Mouse (Mus musculus) thymus, postnatal 25 days (tissue): Measurements from ENCODE around the gene Ooep.
"Not testable (repeated sequence)": the region's sequence is repeated elsewhere in the genome, so short reads cannot be mapped to it uniquely, and the experiment has no call there.

Experiments
- DNase-seq: peaks from one replicate; pipeline ENCODE4 v3.0.0; 2022

Ooep gene

GRCm38 (mm10) chr9:78378113-78378785 lies at the start of gene Ooep:
TSS of gene Ooep (minus strand) at chr9:78378725.
- DNase-seq, result no peak

GRCm38 (mm10) chr9:78428185-78428584 lies 49.7 kb upstream of the Ooep start:
- DNase-seq, result no peak

- DNase-seq, result peak; percentile 22
Observed at GRCm38 (mm10) chr9:78427362-78427781, 48.8 kb upstream of the Ooep start.

GRCm38 (mm10) chr9:78401596-78401995 lies 23.1 kb upstream of the Ooep start:
- DNase-seq, result no peak

- no peak for DNase-seq
Observed at GRCm38 (mm10) chr9:78400570-78400969, 22.0 kb upstream of the Ooep start.

GRCm38 (mm10) chr9:78396517-78396916 lies 18.0 kb upstream of the Ooep start:
- DNase-seq, result no peak

GRCm38 (mm10) chr9:78395630-78396351 lies 17.3 kb upstream of the Ooep start, which contains the start of gene Ddx43:
TSS of gene Ddx43 (plus strand) at chr9:78395777.
- DNase-seq, result peak; percentile 37

GRCm38 (mm10) chr9:78395244-78395629 lies 16.7 kb upstream of the Ooep start:
- DNase-seq, result no peak

- DNase-seq, result no peak
Observed at GRCm38 (mm10) chr9:78394602-78395001, 16.1 kb upstream of the Ooep start.

GRCm38 (mm10) chr9:78393741-78394140 lies 15.2 kb upstream of the Ooep start:
- no peak for DNase-seq

GRCm38 (mm10) chr9:78389981-78390380 lies 11.5 kb upstream of the Ooep start:
- no peak for DNase-seq

GRCm38 (mm10) chr9:78386947-78387346 lies 8.4 kb upstream of the Ooep start:
- no peak for DNase-seq

- no peak for DNase-seq
Observed at GRCm38 (mm10) chr9:78385893-78386292, 7.4 kb upstream of the Ooep start.

GRCm38 (mm10) chr9:78377546-78377945 lies 979 bp downstream of the Ooep start:
- no peak for DNase-seq

GRCm38 (mm10) chr9:78375486-78375885 lies 3.0 kb downstream of the Ooep start:
- no peak for DNase-seq

- DNase-seq, result no peak
Observed at GRCm38 (mm10) chr9:78374885-78375389, 3.6 kb downstream of the Ooep start.

- DNase-seq, result no peak
Observed at GRCm38 (mm10) chr9:78374397-78374796, 4.1 kb downstream of the Ooep start.

GRCm38 (mm10) chr9:78372827-78373504 lies 5.6 kb downstream of the Ooep start:
- DNase-seq, result no peak

GRCm38 (mm10) chr9:78371441-78371840 lies 7.1 kb downstream of the Ooep start:
- DNase-seq, result no peak

GRCm38 (mm10) chr9:78369786-78370185 lies 8.7 kb downstream of the Ooep start:
- no peak for DNase-seq

- DNase-seq, result no peak
Observed at GRCm38 (mm10) chr9:78369349-78369748, 9.2 kb downstream of the Ooep start.

- no peak for DNase-seq
Observed at GRCm38 (mm10) chr9:78368671-78369293, 9.7 kb downstream of the Ooep start.

GRCm38 (mm10) chr9:78367959-78368358 lies 10.6 kb downstream of the Ooep start, which contains the start of gene Dppa5a:
TSS of gene Dppa5a (minus strand) at chr9:78368177.
- DNase-seq, result not testable (repeated sequence)
